Mouse (Mus musculus): ENCODE data around the gene Timm10b. TPM values are rescaled to one million over a fixed set of nuclear protein-coding genes. Genes with fewer than 3 reads are reported as not detected.

Timm10b gene
- 119 and 132 TPM in 2 replicates for polyA plus RNA-seq (2012; rRNA removed)

DNA sequence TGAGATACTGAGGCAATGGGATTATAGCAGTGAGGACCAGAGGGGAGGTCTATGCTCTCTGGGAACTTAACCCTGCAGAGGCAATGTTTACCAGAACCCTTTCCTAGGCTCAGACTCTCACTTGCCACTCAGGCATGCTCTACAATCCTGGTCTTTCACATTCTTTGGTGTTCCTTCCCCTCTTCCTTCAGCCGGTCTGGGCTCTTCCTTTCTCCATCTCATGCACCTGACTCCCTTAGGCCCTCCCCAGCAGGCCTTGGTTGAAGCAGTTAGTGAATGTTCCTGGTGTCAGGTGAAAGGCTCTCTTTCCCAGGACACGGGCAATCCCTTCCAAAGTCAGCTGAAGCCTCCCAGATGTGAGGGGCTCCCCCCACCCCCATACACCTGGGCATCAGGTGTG is at the start of gene Timm10b:
Gene Timm10b (plus strand): TSS at position 301 of the 400 bp plus-strand sequence.

DNA sequence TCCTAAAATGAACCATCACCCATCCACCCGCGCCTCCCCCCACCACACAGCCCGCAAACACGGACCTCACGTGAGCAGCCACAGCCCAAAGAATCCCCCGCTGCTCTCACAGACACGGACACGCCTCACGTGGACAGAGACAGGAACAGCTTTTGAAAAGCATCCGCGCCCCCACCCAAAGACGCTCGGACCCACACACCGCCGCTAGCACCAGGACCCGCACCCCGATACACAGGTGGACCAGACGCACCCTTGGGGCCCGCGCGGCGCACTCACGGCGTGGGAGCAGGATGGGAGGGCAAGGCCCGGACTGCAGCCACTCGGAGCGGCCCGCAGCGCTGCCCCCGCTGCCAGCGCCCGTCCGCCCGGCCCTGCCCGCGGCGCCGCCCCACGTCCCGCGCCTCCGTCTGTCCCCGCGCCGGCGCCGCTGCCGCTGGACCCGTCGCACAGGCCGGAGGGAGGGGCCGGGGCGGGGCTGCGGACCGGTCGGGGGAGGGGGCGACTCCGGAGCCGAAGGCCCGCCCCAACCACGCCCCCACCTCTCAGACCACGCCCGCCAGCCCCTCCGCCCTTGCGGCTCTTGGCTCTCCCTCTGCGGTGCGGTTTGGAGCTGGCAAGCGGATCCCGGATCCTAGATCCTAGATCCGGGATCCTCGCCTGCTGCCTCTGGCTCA is 6.6 kb upstream of the Timm10b start, which contains the start of gene Trim3:
Gene Trim3 (minus strand): TSS at position 445 of the 674 bp plus-strand sequence.

DNA sequence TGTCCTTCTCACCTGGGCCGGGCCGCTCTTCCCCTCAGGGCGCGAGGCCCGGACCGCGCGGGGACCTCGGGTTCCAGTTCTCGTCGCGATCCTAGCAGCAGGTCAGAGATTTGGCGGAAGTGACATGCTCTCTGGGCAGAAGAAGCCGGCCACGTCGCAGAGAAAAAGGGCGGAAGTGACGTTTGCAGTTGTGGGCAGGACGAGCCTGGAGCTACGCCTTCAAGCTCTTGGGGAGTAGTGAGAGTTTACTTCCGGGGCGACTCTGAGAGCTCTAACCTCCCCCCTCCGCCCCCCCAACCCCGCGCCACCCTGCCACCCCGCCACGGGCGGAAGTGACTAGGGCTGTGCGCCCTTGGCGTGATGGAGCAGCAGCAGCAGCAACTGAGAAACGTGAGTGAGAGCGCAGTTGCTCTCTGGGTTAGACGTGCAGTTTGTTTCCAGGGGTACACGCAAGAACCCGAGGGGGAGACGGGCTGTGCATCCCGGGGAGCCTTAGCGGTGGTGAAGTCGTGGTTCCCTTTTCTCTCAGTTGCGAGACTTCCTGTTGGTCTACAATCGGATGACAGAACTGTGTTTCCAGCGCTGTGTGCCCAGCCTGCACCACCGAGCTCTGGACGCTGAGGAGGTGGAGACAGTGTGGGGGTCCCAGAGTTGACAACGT is 507 bp downstream of the Timm10b start, which contains the start of the genes Arfip2 and Gm45799:
Gene Arfip2 (minus strand): TSS at position 184 of the 661 bp plus-strand sequence.
Gene Gm45799 (plus strand): TSS at position 320 of the 661 bp plus-strand sequence.

DNA sequence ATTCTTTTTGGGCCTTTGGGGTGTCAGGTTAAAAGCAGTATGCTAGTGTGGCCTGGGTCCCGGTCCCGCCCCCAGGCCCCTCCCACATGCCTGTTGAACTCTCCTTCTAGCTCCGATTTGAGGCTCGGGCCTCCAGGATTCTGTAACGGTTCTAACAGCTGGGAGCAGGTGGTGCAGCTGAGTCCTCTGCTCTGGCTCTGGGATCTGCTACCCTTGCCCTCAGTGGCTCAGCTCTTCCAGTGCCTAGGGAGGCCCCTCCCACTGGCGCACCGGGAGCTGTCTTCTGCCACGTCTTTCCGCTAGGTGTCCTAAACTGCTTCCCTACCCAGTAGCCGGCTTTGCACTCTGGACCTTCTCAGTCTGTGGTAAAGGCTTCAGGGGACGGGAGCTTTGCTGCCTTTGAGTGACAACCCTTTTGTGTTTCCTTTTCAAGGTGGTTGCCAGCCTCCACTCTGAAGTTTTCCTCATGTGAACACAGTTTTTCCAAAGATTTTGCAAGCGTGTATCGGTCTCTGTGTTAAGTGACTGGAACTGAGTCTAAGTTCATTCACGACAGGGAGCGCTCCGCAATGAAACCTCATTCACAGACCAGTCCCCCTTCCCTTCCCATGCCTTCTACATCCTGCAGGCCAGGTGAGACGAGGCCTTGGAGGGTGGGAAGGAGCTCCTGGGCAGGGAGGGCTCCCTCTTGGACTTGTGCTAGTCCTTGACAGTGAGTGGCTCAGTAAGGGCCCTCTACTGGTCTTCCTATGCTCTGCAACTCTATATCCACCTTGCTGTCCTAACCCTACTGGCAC is 11.0 kb downstream of the Timm10b start, which contains the start of gene Dnhd1:
Gene Dnhd1 (plus strand): TSS at position 189 of the 797 bp plus-strand sequence.

Other genes starting within 250 kb of the Timm10b start
- 36.0 and 37.7 TPM in 2 replicates for gene Fam160a2, start 240.0 kb upstream of the Timm10b start, polyA plus RNA-seq (2012; rRNA removed)
- 0.18 and 0.34 TPM in 2 replicates for gene Cnga4, start 235.5 kb upstream of the Timm10b start, polyA plus RNA-seq (2012; rRNA removed)
- 1.7 and 1.9 TPM in 2 replicates for gene Cckbr, start 214.3 kb upstream of the Timm10b start, polyA plus RNA-seq (2012; rRNA removed)
- gene Cavin3, start 157.8 kb upstream of the Timm10b start, polyA plus RNA-seq (2012; rRNA removed), result 22.6 and 32.7 TPM in 2 replicates
- gene Smpd1, start 85.7 kb upstream of the Timm10b start, polyA plus RNA-seq (2012; rRNA removed), result 37.1 and 42.4 TPM in 2 replicates
- 215 and 247 TPM in 2 replicates for gene Apbb1, start 58.4 kb upstream of the Timm10b start, polyA plus RNA-seq (2012; rRNA removed)
- gene Hpx, start 39.9 kb upstream of the Timm10b start, polyA plus RNA-seq (2012; rRNA removed), result 0.63 and 0.69 TPM in 2 replicates
- gene Trim3, start 6.5 kb upstream of the Timm10b start, polyA plus RNA-seq (2012; rRNA removed), result 135 and 148 TPM in 2 replicates
- gene Arfip2, start 360 bp downstream of the Timm10b start, polyA plus RNA-seq (2012; rRNA removed), result 122 and 123 TPM in 2 replicates
- 104 and 129 TPM in 2 replicates for gene Gm45799, start 496 bp downstream of the Timm10b start, polyA plus RNA-seq (2012; rRNA removed)
- 6.8 and 8.0 TPM in 2 replicates for gene Dnhd1, start 10.8 kb downstream of the Timm10b start, polyA plus RNA-seq (2012; rRNA removed)
- gene Ilk, start 96.5 kb downstream of the Timm10b start, polyA plus RNA-seq (2012; rRNA removed), result 198 and 225 TPM in 2 replicates
- gene Rrp8, start 97.3 kb downstream of the Timm10b start, polyA plus RNA-seq (2012; rRNA removed), result 18.5 and 19.5 TPM in 2 replicates
- gene Taf10, start 104.3 kb downstream of the Timm10b start, polyA plus RNA-seq (2012; rRNA removed), result 239 and 264 TPM in 2 replicates
- gene Tpp1, start 112.2 kb downstream of the Timm10b start, polyA plus RNA-seq (2012; rRNA removed), result 43.1 and 45.9 TPM in 2 replicates
- 56.3 and 58.4 TPM in 2 replicates for gene Dchs1, start 147.6 kb downstream of the Timm10b start, polyA plus RNA-seq (2012; rRNA removed)
- gene Mrpl17, start 171.0 kb downstream of the Timm10b start, polyA plus RNA-seq (2012; rRNA removed), result 204 and 216 TPM in 2 replicates

Measured in central nervous system, embryonic 14 days (tissue).